Mouse (Mus musculus) cerebellum, postnatal 4 days (tissue): ENCODE measurements around the gene Fgfbp3.
"Not testable (repeated sequence)": the region's sequence is repeated elsewhere in the genome, so short reads cannot be mapped to it uniquely, and the experiment has no call there.

Experiments used
- DNase-seq, 2 experiments: peaks; one replicate each; pipeline ENCODE4 v3.0.0; 2022; ENCODE audit warnings: low spot score in 2 of 2, mixed read lengths in 1 of 2

The Fgfbp3 gene

GRCm38 (mm10) chr19:36910424-36911045 lies 8.9 kb downstream of the Fgfbp3 start:
- DNase-seq = peak in 1 of 2 experiments; percentile 26

DNA sequence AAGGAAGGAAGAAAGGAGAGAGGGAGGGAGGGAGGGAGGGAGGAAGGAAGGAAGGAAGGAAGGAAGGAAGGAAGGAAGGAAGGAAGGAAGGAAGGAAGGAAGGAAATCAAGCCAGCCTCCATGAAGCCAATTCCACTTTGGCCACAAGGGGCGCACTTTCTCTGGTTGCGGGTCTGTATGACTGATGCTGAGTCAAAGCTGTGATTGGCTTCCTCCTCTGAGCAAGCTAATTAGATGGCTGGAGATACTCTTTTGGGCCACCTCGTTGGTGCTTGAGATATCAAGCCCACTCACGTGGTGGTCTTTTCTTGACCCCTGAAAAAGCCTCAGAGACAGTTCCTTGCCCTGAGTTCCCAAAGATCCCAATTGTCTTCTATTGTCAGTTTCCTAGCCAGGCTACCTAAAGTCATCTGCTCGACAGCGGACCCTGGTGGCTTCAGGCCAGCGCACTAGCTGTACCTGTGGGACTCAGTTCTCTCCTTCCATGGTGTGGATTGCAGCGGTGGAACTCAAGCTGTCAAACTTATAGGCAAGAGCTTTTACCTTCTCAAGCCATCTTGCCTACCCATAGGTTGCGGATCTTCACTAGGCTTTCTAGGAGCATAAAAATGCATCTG lies 9.6 kb downstream of the Fgfbp3 start:
- DNase-seq = peak; percentile 35 to 72

- no peak for DNase-seq
Measured at GRCm38 (mm10) chr19:36909150-36909549, 10.3 kb downstream of the Fgfbp3 start.

DNA sequence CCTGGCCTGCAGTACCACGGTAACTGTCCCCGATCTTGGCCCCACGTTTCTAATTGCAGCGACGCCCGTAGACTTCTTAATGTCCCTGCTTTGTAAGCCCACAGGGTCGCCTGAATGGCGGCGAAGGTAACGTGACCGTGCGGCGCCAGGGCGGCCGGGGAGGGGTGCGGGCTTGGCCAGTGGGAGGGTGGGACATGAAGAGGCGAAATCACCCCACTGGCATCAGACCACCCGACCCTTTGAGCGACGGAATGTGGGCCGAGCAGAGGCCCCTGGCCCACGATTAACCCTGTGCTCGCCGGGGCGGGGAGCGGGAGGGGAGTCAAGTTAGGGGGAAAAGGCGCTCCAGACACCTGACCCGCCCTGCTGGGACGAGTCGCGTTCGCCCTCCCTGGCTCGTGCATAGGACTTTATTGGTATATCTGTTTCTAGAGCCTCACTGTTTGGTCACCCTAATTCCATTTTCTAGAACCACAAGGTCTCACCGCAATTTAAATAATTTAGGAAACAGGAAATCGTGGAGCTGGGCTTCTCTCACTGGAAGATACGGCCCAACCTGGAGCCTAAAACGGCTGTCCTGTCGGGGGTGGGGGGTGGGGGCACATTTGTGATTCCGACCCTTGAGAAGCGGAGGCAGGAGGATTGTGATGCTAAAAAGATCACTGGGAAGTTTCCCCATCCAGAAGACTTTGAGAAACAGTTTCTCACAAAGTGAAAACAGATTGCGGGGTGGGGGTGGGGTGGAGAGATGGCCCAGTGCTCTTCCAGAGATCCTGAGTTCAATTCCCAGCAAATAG lies 15.0 kb downstream of the Fgfbp3 start:
- peak; percentile 47 to 62 for DNase-seq

GRCm38 (mm10) chr19:36903377-36903776 lies 16.0 kb downstream of the Fgfbp3 start:
- no peak for DNase-seq

DNA sequence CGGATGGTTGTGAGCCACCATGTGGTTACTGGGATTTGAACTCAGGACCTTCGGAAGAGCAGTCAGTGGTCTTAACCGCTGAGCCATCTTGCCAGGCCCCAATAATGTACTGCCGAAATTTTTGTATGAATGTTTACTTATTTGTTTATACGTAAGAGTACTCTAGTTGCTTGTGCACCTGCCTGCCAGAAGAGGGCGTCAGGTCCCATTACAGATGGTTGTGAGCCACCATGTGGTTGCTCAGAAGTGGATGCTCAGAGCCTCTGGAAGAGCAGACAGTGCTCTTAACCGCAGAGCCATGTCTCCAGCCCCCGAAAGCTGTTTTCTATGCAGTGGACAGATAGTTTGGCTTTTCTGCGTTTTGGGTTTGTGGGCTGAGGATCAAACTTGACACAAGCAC lies 21.6 kb downstream of the Fgfbp3 start:
- DNase-seq = peak in 1 of 2 experiments; percentile 29

DNA sequence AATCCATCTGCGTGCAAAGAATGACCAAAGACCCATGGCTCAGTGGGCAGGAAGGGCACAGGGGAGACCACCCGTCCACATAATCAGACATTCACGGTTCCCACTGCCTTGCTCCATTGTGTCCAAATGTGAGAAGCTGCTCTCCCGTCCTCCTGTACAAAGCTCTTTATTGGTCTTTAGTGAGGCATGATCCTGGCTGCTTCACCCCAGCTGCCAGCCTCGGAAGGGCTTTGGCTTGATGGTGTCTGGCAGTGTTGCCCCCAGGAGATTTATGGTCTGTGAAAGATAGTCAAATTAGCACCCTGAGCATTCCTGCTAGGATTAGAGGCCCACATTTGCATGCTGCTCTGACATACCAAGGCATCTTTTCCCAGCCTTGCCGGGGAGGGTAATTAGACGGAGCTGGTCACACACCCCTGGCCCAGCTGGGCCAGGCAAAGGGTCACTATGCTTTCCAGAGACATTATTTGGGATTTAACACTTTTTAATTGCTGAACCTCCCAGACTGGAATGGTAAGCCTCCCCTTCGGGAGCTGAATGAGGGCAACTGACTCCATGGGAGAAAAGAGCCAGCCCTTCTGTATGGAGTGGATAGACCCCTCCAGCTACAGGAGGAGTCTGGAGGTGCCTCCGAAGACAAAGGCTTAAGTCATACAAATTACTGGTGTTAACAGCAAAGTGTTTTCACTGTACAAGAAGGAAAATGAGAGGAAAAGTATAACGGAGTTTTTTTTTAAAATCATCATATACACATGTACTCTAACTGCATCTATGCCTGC lies 22.4 kb downstream of the Fgfbp3 start:
- no peak for DNase-seq

- DNase-seq = no peak
Measured at GRCm38 (mm10) chr19:36891746-36892145, 27.7 kb downstream of the Fgfbp3 start.

DNA sequence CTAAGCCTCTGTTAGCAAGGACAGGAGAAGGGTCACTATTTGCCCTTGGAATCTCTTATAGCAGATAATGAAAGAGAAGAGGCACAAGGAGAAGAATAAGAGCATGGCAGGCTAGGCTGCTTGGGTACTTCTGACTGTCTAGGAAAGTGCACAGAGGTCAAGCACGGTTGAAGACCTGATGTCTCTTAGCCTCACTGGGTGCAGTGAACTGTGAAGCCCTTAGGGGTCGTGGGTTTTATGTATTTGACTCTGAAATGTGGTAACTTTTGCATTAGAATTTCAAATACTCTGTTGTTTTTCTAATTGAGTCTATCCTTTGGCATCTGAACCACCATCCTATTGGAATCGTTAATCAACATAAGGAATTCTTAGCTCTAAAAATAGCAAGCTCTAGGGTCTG lies 31.7 kb downstream of the Fgfbp3 start:
- no peak for DNase-seq

DNA sequence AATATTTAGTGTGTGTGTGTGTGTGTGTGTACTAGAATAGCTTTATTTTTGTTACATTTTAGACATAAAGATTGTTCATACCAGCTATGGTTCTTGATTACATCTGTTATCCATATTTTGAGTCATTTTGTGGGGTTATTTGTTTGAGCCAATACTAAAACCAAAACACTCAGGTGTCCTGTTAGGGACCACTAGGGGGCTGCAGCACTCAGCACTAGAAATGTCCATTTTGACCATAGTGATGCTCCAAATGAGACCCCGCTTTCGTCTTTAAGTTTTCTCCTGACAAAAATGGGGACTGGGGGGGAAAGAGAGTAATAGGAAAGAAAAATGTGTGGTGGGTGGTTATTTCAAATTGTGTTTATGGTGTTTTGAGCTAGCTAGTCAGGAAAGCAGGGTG lies 33.1 kb downstream of the Fgfbp3 start:
- no peak for DNase-seq

GRCm38 (mm10) chr19:36883119-36883518 lies 36.3 kb downstream of the Fgfbp3 start:
- DNase-seq = peak in 1 of 2 experiments; percentile 35

GRCm38 (mm10) chr19:36878743-36879495 lies 40.5 kb downstream of the Fgfbp3 start:
- no peak for DNase-seq

GRCm38 (mm10) chr19:36877329-36877728 lies 42.1 kb downstream of the Fgfbp3 start:
- DNase-seq = no peak

DNA sequence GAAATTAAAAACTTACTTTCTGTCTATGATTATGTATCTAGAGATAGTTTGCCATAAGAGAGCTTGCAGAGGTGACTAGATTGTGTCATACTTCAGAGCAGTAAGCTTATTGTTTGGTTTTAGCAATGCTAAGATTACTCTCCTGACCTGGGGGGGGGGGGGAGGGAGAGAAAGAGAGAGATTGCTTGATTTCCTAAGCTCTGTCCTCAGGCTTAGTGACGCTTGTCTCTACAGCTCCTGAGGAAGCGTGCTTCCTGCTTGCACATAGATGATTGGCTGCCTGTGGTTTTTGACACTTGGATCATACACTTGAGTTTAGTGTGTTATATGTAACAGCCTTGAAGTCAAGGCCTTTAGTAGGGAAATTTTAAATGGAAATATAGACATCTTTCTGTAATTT lies 44.8 kb downstream of the Fgfbp3 start:
- no peak for DNase-seq

- not testable (repeated sequence) for DNase-seq
Measured at GRCm38 (mm10) chr19:36868675-36869074, 50.7 kb downstream of the Fgfbp3 start.
